Mouse (Mus musculus): Measurements from ENCODE around the gene Slc47a1. TPM values are rescaled to one million over a fixed set of nuclear protein-coding genes. Genes with fewer than 3 reads are reported as not detected.
"Not testable (repeated sequence)": the region's sequence is repeated elsewhere in the genome, so short reads cannot be mapped to it uniquely, and the experiment has no call there.

Gene Slc47a1
- total RNA-seq (2022): 1 to 10 TPM in 2 of 4 experiments, under 1 TPM in 2; 0.43 to 2.9 (median 0.96) TPM

GRCm38 (mm10) chr11:61377881-61378613, at the start of gene Slc47a1:
Gene Slc47a1, minus strand, starts transcription at chr11:61378345.
- DNase-seq: peak; percentile 45

- no peak for DNase-seq
Measured at GRCm38 (mm10) chr11:61419253-61419652, 41.1 kb upstream of the Slc47a1 start.

GRCm38 (mm10) chr11:61417945-61418551, 39.9 kb upstream of the Slc47a1 start:
- DNase-seq: peak; percentile 57

- DNase-seq: not testable (repeated sequence)
Measured at GRCm38 (mm10) chr11:61416540-61416939, 38.4 kb upstream of the Slc47a1 start.

GRCm38 (mm10) chr11:61415444-61415843, 37.3 kb upstream of the Slc47a1 start:
- DNase-seq: no peak

GRCm38 (mm10) chr11:61414560-61414959, 36.4 kb upstream of the Slc47a1 start:
- DNase-seq: no peak

GRCm38 (mm10) chr11:61413411-61413810, 35.3 kb upstream of the Slc47a1 start:
- DNase-seq: no peak

- no peak for DNase-seq
Measured at GRCm38 (mm10) chr11:61411809-61412208, 33.7 kb upstream of the Slc47a1 start.

- DNase-seq: no peak
Measured at GRCm38 (mm10) chr11:61411221-61411620, 33.1 kb upstream of the Slc47a1 start.

- DNase-seq: peak; percentile 61
Measured at GRCm38 (mm10) chr11:61410129-61410528, 32.0 kb upstream of the Slc47a1 start.

- DNase-seq: no peak
Measured at GRCm38 (mm10) chr11:61409051-61409450, 30.9 kb upstream of the Slc47a1 start.

- peak; percentile 65 for DNase-seq
Measured at GRCm38 (mm10) chr11:61408184-61409027, 30.3 kb upstream of the Slc47a1 start.

GRCm38 (mm10) chr11:61407638-61408183, 29.6 kb upstream of the Slc47a1 start:
- peak; percentile 90 for DNase-seq

- DNase-seq: no peak
Measured at GRCm38 (mm10) chr11:61401794-61402193, 23.6 kb upstream of the Slc47a1 start.

- no peak for DNase-seq
Measured at GRCm38 (mm10) chr11:61400681-61401346, 22.7 kb upstream of the Slc47a1 start.

GRCm38 (mm10) chr11:61397423-61398043, 19.4 kb upstream of the Slc47a1 start:
- DNase-seq: not testable (repeated sequence)

GRCm38 (mm10) chr11:61388936-61389335, 10.8 kb upstream of the Slc47a1 start:
- DNase-seq: no peak

GRCm38 (mm10) chr11:61388012-61388411, 9.9 kb upstream of the Slc47a1 start:
- no peak for DNase-seq

GRCm38 (mm10) chr11:61387233-61387632, 9.1 kb upstream of the Slc47a1 start:
- no peak for DNase-seq

GRCm38 (mm10) chr11:61385725-61386124, 7.6 kb upstream of the Slc47a1 start:
- no peak for DNase-seq

GRCm38 (mm10) chr11:61381272-61381671, 3.1 kb upstream of the Slc47a1 start:
- DNase-seq: no peak

GRCm38 (mm10) chr11:61378651-61379050, 506 bp upstream of the Slc47a1 start:
- DNase-seq: no peak
